Mouse (Mus musculus): ENCODE results near the gene Pglyrp1. TPM values are rescaled to one million over a fixed set of nuclear protein-coding genes. Genes with fewer than 3 reads are reported as not detected.

Gene Pglyrp1
- polyA plus RNA-seq, 1 experiment, result 93.4 TPM

GRCm38 (mm10) chr7:18884745-18885422 is 13.8 kb downstream of the Pglyrp1 start:
- 20% methylated on average over 13 of the region's 13 CpGs for WGBS
- peak overlapping the region; percentile 76 for H3K27ac ChIP-seq (ENCODE audit: insufficient read depth, low read length)
- TF ChIP-seq CTCF (IDR thresholded peaks at IDR 0.05; ENCODE audit: extremely low read depth, insufficient read depth, insufficient read length, insufficient replicate concordance) (no peak), POLR2A (IDR thresholded peaks at IDR 0.05; ENCODE audit: low read depth, low read length) (no peak)
- no peak for DNase-seq (ENCODE audit: low read depth in 1 of 2, low spot score in 2 of 2)
- peak overlapping the region; percentile 60 for H3K4me3 ChIP-seq (ENCODE audit: extremely low read depth, insufficient read depth, insufficient read length)
- H3K36me3 ChIP-seq (ENCODE audit: control insufficient read depth, insufficient read depth, low read length), result peaks cover 2% of the 10 kb centered on the region; the same call in 1 of the 2 replicates
- H3K4me1 ChIP-seq (ENCODE audit: control insufficient read depth, insufficient read depth, insufficient read length), result peaks cover 11% of the 10 kb centered on the region; the same call in 1 of the 2 replicates
- H3K27me3 ChIP-seq (ENCODE audit: control insufficient read depth, insufficient read depth, low read length), result no peaks in the 10 kb centered on the region

DNA sequence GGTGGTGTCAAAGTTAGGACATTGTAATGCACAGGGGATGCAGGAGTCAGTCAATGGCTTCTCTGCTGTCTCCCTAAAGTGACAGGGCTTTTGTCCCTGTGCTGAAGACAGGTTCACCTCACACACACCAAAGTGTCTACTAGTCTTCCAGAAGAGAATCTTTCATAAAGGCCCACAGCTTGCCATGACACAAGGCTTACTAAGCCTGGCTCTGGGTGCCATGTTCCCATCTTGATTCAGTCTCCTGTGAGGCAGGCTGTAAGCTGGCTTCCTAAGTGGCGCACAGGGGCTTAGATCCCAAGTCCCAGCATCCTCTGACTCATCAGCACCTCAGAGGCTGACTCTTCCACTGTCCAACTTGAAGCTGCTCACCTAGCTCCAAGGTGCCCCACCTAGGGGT is 15.8 kb downstream of the Pglyrp1 start:
- TF ChIP-seq POLR2A (IDR thresholded peaks at IDR 0.05; ENCODE audit: low read depth, low read length) (no peak), CTCF (IDR thresholded peaks at IDR 0.05; ENCODE audit: extremely low read depth, insufficient read depth, insufficient read length, insufficient replicate concordance) (no peak)
- no peak overlapping the region for H3K4me3 ChIP-seq (ENCODE audit: extremely low read depth, insufficient read depth, insufficient read length)
- no peak overlapping the region for H3K27ac ChIP-seq (ENCODE audit: insufficient read depth, low read length)
- H3K4me1 ChIP-seq (ENCODE audit: control insufficient read depth, insufficient read depth, insufficient read length), result peaks cover 11% of the 10 kb centered on the region; the same call in 1 of the 2 replicates
- peaks cover 8% of the 10 kb centered on the region for H3K36me3 ChIP-seq (ENCODE audit: control insufficient read depth, insufficient read depth, low read length)
- no peak for DNase-seq (ENCODE audit: low read depth in 1 of 2, low spot score in 2 of 2)
- H3K27me3 ChIP-seq (ENCODE audit: control insufficient read depth, insufficient read depth, low read length), result no peaks in the 10 kb centered on the region
- WGBS, result 97% methylated on average over 1 of the region's 1 CpGs

DNA sequence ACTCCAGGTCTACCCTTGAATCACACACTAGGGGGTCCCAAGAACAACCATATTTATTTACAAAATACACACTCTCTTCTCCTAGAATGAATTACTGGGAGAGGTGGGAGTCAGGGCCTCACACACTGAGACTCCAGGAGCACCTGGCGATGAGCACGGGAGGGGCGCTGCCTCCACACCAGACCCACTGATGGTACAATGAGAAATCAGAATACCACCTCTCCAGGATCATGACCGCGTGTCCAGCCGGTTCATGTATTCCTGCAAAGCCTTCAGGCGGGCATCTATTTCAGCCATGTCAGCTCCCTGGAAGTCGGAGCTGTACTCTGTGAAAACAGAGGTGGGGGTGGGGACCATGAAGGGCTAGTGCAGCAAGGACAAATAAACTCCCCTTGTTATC is 19.7 kb downstream of the Pglyrp1 start:
- Histone ChIP-seq H3K27ac (ENCODE audit: insufficient read depth, low read length) (no peak overlapping the region), H3K4me1 (ENCODE audit: control insufficient read depth, insufficient read depth, insufficient read length) (peaks cover 12% of the 10 kb centered on the region), H3K36me3 (ENCODE audit: control insufficient read depth, insufficient read depth, low read length) (peaks cover 8% of the 10 kb centered on the region), H3K4me3 (ENCODE audit: extremely low read depth, insufficient read depth, insufficient read length) (no peak overlapping the region), H3K27me3 (ENCODE audit: control insufficient read depth, insufficient read depth, low read length) (peaks cover 2% of the 10 kb centered on the region)
- TF ChIP-seq POLR2A (IDR thresholded peaks at IDR 0.05; ENCODE audit: low read depth, low read length) (no peak), CTCF (IDR thresholded peaks at IDR 0.05; ENCODE audit: extremely low read depth, insufficient read depth, insufficient read length, insufficient replicate concordance) (no peak)
- no peak for DNase-seq (ENCODE audit: low read depth in 1 of 2, low spot score in 2 of 2)
- 95% methylated on average over 8 of the region's 8 CpGs for WGBS

GRCm38 (mm10) chr7:18891872-18892599 is 20.9 kb downstream of the Pglyrp1 start:
- peaks cover 2% of the 10 kb centered on the region for H3K27me3 ChIP-seq (ENCODE audit: control insufficient read depth, insufficient read depth, low read length)
- TF ChIP-seq CTCF (IDR thresholded peaks at IDR 0.05; ENCODE audit: extremely low read depth, insufficient read depth, insufficient read length, insufficient replicate concordance) (peak; percentile 90), POLR2A (IDR thresholded peaks at IDR 0.05; ENCODE audit: low read depth, low read length) (no peak)
- H3K4me3 ChIP-seq (ENCODE audit: extremely low read depth, insufficient read depth, insufficient read length), result peak overlapping the region; percentile 45; the same call in 1 of the 2 replicates
- DNase-seq (ENCODE audit: low read depth in 1 of 2, low spot score in 2 of 2), result peak; percentile 41 to 81
- WGBS, result 18% methylated on average over 33 of the region's 33 CpGs
- peaks cover 12% of the 10 kb centered on the region for H3K4me1 ChIP-seq (ENCODE audit: control insufficient read depth, insufficient read depth, insufficient read length)
- no peak overlapping the region for H3K27ac ChIP-seq (ENCODE audit: insufficient read depth, low read length)
- H3K36me3 ChIP-seq (ENCODE audit: control insufficient read depth, insufficient read depth, low read length), result peaks cover 8% of the 10 kb centered on the region

DNA sequence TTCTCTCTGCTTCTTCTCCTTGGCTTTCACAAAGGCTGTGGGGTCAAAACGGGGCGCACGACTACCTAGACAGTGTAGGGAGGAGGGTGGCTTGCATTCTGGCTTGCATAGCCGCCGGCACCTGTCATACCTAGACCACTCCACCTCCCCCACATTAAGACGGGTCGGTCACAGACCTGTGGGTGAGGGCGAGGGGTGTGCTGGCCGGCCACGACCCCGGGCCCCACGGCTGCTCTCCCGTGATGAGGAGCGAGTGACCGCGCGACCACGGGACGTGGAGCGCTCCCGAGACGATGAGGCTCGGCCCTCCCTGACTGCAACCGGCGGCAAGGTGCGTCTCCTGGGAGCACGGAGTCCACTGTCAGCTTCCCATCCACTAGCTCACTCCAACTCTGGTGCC is 21.9 kb downstream of the Pglyrp1 start:
- Histone ChIP-seq H3K4me3 (ENCODE audit: extremely low read depth, insufficient read depth, insufficient read length) (no peak overlapping the region), H3K4me1 (ENCODE audit: control insufficient read depth, insufficient read depth, insufficient read length) (peaks cover 12% of the 10 kb centered on the region)
- TF ChIP-seq POLR2A (IDR thresholded peaks at IDR 0.05; ENCODE audit: low read depth, low read length) (no peak), CTCF (IDR thresholded peaks at IDR 0.05; ENCODE audit: extremely low read depth, insufficient read depth, insufficient read length, insufficient replicate concordance) (no peak)

DNA sequence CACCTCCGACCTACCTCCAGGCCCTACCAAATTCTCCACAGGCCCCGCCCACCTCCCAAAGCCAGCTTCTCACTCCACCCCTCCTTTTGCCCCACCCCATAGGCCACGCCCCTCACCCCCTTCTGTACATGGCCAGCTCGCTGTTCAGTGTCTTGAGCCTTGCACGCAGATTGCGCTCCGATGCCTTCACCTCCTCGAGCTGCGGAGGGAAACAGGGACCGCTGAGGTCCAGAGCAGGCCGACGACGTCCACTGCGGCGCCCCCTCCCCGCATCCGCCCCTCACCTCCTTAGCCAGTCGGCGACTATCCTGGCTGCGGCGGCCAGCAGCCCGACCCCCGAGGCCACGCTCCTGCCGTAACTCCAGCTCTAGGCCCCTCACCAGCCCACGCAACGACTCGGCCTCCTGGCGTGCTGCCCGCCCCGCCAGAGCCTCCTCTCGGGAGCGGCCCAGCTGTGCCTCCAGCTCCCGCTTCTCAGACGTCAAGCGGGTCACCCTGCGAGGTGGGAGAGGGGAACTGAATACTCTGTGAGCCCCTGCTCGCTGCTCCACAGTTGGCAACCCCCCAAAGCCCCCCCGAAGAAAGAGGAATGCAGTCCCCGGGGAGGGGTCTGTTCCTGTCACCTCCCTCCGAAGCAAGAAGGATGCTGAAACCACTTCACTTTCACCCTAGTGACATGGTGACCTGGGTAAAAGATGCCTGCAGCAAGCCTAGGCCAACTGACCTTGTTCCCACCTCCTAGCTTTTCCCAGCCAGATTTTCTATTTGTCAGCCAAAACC is 22.7 kb downstream of the Pglyrp1 start:
- peaks cover 2% of the 10 kb centered on the region for H3K27me3 ChIP-seq (ENCODE audit: control insufficient read depth, insufficient read depth, low read length)
- peaks cover 8% of the 10 kb centered on the region for H3K36me3 ChIP-seq (ENCODE audit: control insufficient read depth, insufficient read depth, low read length)
- peak in 1 of 2 experiments; percentile 30 for DNase-seq (ENCODE audit: low read depth in 1 of 2, low spot score in 2 of 2)
- H3K4me1 ChIP-seq (ENCODE audit: control insufficient read depth, insufficient read depth, insufficient read length), result peaks cover 12% of the 10 kb centered on the region
- TF ChIP-seq POLR2A (IDR thresholded peaks at IDR 0.05; ENCODE audit: low read depth, low read length) (no peak), CTCF (IDR thresholded peaks at IDR 0.05; ENCODE audit: extremely low read depth, insufficient read depth, insufficient read length, insufficient replicate concordance) (no peak)
- 15% methylated on average over 39 of the region's 41 CpGs for WGBS
- H3K4me3 ChIP-seq (ENCODE audit: extremely low read depth, insufficient read depth, insufficient read length), result no peak overlapping the region
- no peak overlapping the region for H3K27ac ChIP-seq (ENCODE audit: insufficient read depth, low read length)

More for the DNA sequence above, 21.9 kb downstream of the Pglyrp1 start:
- 62% methylated on average over 27 of the region's 27 CpGs for WGBS
- Histone ChIP-seq H3K36me3 (ENCODE audit: control insufficient read depth, insufficient read depth, low read length) (peaks cover 8% of the 10 kb centered on the region), H3K27me3 (ENCODE audit: control insufficient read depth, insufficient read depth, low read length) (peaks cover 2% of the 10 kb centered on the region), H3K27ac (ENCODE audit: insufficient read depth, low read length) (no peak overlapping the region)
- DNase-seq (ENCODE audit: low read depth in 1 of 2, low spot score in 2 of 2), result no peak
